ENCODE assay signal across 9 mouse cellular contexts in genomic region chr9:45877928-45878327, GRCm38 (mm10). TPM values are rescaled to one million over a fixed set of nuclear protein-coding genes. Genes with fewer than 3 reads are reported as not detected.
DNase-seq lines count a peak whose midpoint lies in the region; ATAC-seq lines count a peak whose summit lies in the region.
"Had no signal": no experiment of that assay in that cellular context is flagged by ENCODE, and none has a peak within 500 bp of the region (broad histone marks: within the 10 kb centered on the region; RNA-seq: fewer than 3 reads in every experiment).

No protein-coding gene starts in this region.

- H3K9me3 ChIP-seq in embryonic facial prominence, embryonic 14.5 days (ENCODE audit: control insufficient read depth, low read length), result no peaks in the 10 kb centered on the region
- H3K9me3 ChIP-seq: lung, embryonic 15.5 days had no signal

- H3K27me3 ChIP-seq in embryonic facial prominence, embryonic 14.5 days (replicated peaks; ENCODE audit: control insufficient read depth, insufficient read depth, low read length), result no peaks in the 10 kb centered on the region
- H3K27me3 ChIP-seq: lung, embryonic 15.5 days had no signal

- 73% methylated on average over 2 of the region's 2 CpGs for WGBS in embryonic facial prominence, embryonic 14.5 days

- H3K4me2 ChIP-seq in embryonic facial prominence, embryonic 14.5 days (ENCODE audit: low read depth, low read length), result no peak overlapping the region
- H3K4me2 ChIP-seq: lung, embryonic 15.5 days had no signal

- no peak for ATAC-seq in embryonic facial prominence, embryonic 14.5 days (ENCODE audit: low read depth)

- peak; percentile 58 for DNase-seq in adrenal gland, postnatal 10 days
- DNase-seq in adrenal gland, postnatal 25 days, result no peak
- DNase-seq in left cerebral cortex, postnatal 4 days, result peak; percentile 18
- DNase-seq in left cerebral cortex, postnatal 14 days (ENCODE audit: low spot score in 2 of 2), result no peak
- peak; percentile 85 for DNase-seq in embryonic facial prominence, embryonic 14.5 days (ENCODE audit: low spot score)
- DNase-seq in lung, postnatal 10 days, result peak; percentile 75
- no peak for DNase-seq in layer of hippocampus, adult 8-10 months (ENCODE audit: low spot score in 2 of 2)
- DNase-seq in adrenal gland, adult 18-20 months (ENCODE audit: low spot score in 2 of 2), result no peak

- no peak overlapping the region for H3K9ac ChIP-seq in embryonic facial prominence, embryonic 14.5 days (ENCODE audit: low read depth, low read length)
- H3K9ac ChIP-seq: lung, embryonic 15.5 days had no signal

- no peaks in the 10 kb centered on the region for H3K4me1 ChIP-seq in embryonic facial prominence, embryonic 14.5 days (ENCODE audit: control insufficient read depth, insufficient read depth, low read length)
- H3K4me1 ChIP-seq: lung, embryonic 15.5 days had no signal

- H3K27ac ChIP-seq in embryonic facial prominence, embryonic 14.5 days (replicated peaks; ENCODE audit: low read depth, low read length), result no peak overlapping the region
- H3K27ac ChIP-seq: lung, embryonic 15.5 days had no signal

- H3K36me3 ChIP-seq in embryonic facial prominence, embryonic 14.5 days (ENCODE audit: control insufficient read depth, insufficient read depth, low read length), result peaks cover 78% of the 10 kb centered on the region

- H3K4me3 ChIP-seq in embryonic facial prominence, embryonic 14.5 days (ENCODE audit: low read depth, low read length), result no peak overlapping the region
- H3K4me3 ChIP-seq: lung, embryonic 15.5 days had no signal

- intact Hi-C loops in left cerebral cortex, postnatal 4 days (cut with DNase I), result no loop called here
- intact Hi-C loops in left cerebral cortex, postnatal 14 days (cut with DNase I), result no loop called here

RNA-seq across cellular contexts. Expression of gene Pcsk7, which starts 28.4 kb away (rescaled TPM):
- 10 to 100 TPM; 23.4 to 29.6 TPM for total RNA-seq in adrenal gland, postnatal 10 days (2021)
- total RNA-seq in adrenal gland, postnatal 25 days (2021), result 28.9 and 33.7 TPM in 2 replicates
- 10 to 100 TPM; 31.0 to 32.1 TPM for total RNA-seq in left cerebral cortex, postnatal 4 days (2021)
- total RNA-seq in left cerebral cortex, postnatal 14 days (2021), result 10 to 100 TPM; 19.7 to 20.3 TPM
- polyA plus RNA-seq in embryonic facial prominence, embryonic 14.5 days (2014; fragmentation: Nextera tagmentation; extraction: Ambion mirVana), result 16.3 and 18.9 TPM in 2 replicates
- total RNA-seq in layer of hippocampus, adult 8-10 months (2022), result 10 to 100 TPM; 23.8 to 33.7 (median 26.2) TPM
- total RNA-seq in adrenal gland, adult 18-20 months (2021), result 10 to 100 TPM; 26.2 to 27.0 TPM

RNA-seq across cellular contexts. Expression of gene Rnf214, which starts 28.8 kb away (rescaled TPM):
- 10 to 100 TPM; 37.4 to 42.3 TPM for total RNA-seq in adrenal gland, postnatal 10 days (2021)
- total RNA-seq in adrenal gland, postnatal 25 days (2021), result 51.8 and 56.0 TPM in 2 replicates
- 10 to 100 TPM; 97.3 to 97.6 TPM for total RNA-seq in left cerebral cortex, postnatal 4 days (2021)
- total RNA-seq in left cerebral cortex, postnatal 14 days (2021), result 10 to 100 TPM; 74.5 to 75.5 TPM
- polyA plus RNA-seq in embryonic facial prominence, embryonic 14.5 days (2014; fragmentation: Nextera tagmentation; extraction: Ambion mirVana), result 47.7 and 50.3 TPM in 2 replicates
- total RNA-seq in layer of hippocampus, adult 8-10 months (2022), result 10 to 100 TPM; 67.3 to 79.6 (median 72.2) TPM
- total RNA-seq in adrenal gland, adult 18-20 months (2021), result 10 to 100 TPM; 35.6 to 39.4 TPM

RNA-seq across cellular contexts. Expression of gene Bace1, which starts 39.5 kb away (rescaled TPM):
- total RNA-seq in adrenal gland, postnatal 10 days (2021), result 10 to 100 TPM; 28.8 to 30.4 TPM
- 22.6 and 31.1 TPM in 2 replicates for total RNA-seq in adrenal gland, postnatal 25 days (2021)
- 10 to 100 TPM; 76.6 to 79.3 TPM for total RNA-seq in left cerebral cortex, postnatal 4 days (2021)
- total RNA-seq in left cerebral cortex, postnatal 14 days (2021), result 100 to 1,000 TPM; 108 to 111 TPM
- polyA plus RNA-seq in embryonic facial prominence, embryonic 14.5 days (2014; fragmentation: Nextera tagmentation; extraction: Ambion mirVana), result 40.6 and 41.3 TPM in 2 replicates
- 10 to 100 TPM; 72.1 to 88.1 (median 77.0) TPM for total RNA-seq in layer of hippocampus, adult 8-10 months (2022)
- total RNA-seq in adrenal gland, adult 18-20 months (2021), result 10 to 100 TPM; 21.3 to 25.2 TPM

RNA-seq across cellular contexts. Expression of gene Cep164, which starts 49.4 kb away (rescaled TPM):
- total RNA-seq in adrenal gland, postnatal 10 days (2021), result 10 to 100 TPM; 10.2 to 16.1 TPM
- 20.6 and 23.1 TPM in 2 replicates for total RNA-seq in adrenal gland, postnatal 25 days (2021)
- 10 to 100 TPM; 21.6 to 24.0 TPM for total RNA-seq in left cerebral cortex, postnatal 4 days (2021)
- 10 to 100 TPM; 15.0 to 15.4 TPM for total RNA-seq in left cerebral cortex, postnatal 14 days (2021)
- polyA plus RNA-seq in embryonic facial prominence, embryonic 14.5 days (2014; fragmentation: Nextera tagmentation; extraction: Ambion mirVana), result 26.2 and 27.6 TPM in 2 replicates
- 10 to 100 TPM; 14.6 to 20.3 (median 17.8) TPM for total RNA-seq in layer of hippocampus, adult 8-10 months (2022)
- 10 to 100 TPM in 1 of 2 experiments, 1 to 10 TPM in 1; 9.6 to 12.0 TPM for total RNA-seq in adrenal gland, adult 18-20 months (2021)

RNA-seq across cellular contexts. Expression of gene Tagln, which starts 57.9 kb away (rescaled TPM):
- 10 to 100 TPM; 53.1 to 84.6 TPM for total RNA-seq in adrenal gland, postnatal 10 days (2021)
- total RNA-seq in adrenal gland, postnatal 25 days (2021), result 51.0 and 70.2 TPM in 2 replicates
- total RNA-seq in left cerebral cortex, postnatal 4 days (2021), result 1 to 10 TPM; 5.7 to 6.9 TPM
- 10 to 100 TPM; 13.1 to 16.2 TPM for total RNA-seq in left cerebral cortex, postnatal 14 days (2021)
- 52.6 and 59.1 TPM in 2 replicates for polyA plus RNA-seq in embryonic facial prominence, embryonic 14.5 days (2014; fragmentation: Nextera tagmentation; extraction: Ambion mirVana)
- total RNA-seq in layer of hippocampus, adult 8-10 months (2022), result 10 to 100 TPM in 2 of 4 experiments, 1 to 10 TPM in 2; 4.2 to 16.3 (median 8.8) TPM
- total RNA-seq in adrenal gland, adult 18-20 months (2021), result 100 to 1,000 TPM in 1 of 2 experiments, 10 to 100 TPM in 1; 92.8 to 152 TPM

Comparison
In these comparisons a context has a peak if more than half of its experiments do, and no peak if none do; other contexts are left out.
1. DNase-seq: peak in adrenal gland, postnatal 10 days (single experiment), left cerebral cortex, postnatal 4 days (single experiment), embryonic facial prominence, embryonic 14.5 days (single experiment) and lung, postnatal 10 days (single experiment); none in adrenal gland, postnatal 25 days (single experiment), left cerebral cortex, postnatal 14 days (0 of 2), layer of hippocampus, adult 8-10 months (0 of 2) and adrenal gland, adult 18-20 months (0 of 2).